Mouse (Mus musculus): Measurements from ENCODE around the gene Gpat3. TPM values are rescaled to one million over a fixed set of nuclear protein-coding genes. Genes with fewer than 3 reads are reported as not detected.

Gene Gpat3
- total RNA-seq (2023) = 3.0 TPM

DNA sequence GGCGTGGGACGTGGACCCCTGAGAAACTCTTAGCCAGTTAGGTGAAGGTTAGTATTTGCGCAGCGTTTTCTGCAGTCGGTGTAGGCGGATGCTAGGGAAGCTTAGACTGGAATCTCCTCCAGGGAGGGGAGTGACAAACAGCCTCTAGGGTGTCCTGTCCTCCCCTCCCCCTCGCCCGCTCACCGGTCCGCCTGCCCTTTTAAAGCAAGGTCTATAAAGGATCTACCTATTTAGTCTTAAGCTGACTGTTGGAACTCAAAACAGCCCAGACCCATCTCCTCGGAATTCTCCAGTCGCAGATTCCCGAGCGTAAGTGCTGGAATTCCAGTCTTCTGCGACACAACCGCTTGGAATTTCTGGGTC lies at the start of gene Gpat3:
TSS of gene Gpat3 (plus strand) at position 229 of the 363 bp plus-strand sequence.

DNA sequence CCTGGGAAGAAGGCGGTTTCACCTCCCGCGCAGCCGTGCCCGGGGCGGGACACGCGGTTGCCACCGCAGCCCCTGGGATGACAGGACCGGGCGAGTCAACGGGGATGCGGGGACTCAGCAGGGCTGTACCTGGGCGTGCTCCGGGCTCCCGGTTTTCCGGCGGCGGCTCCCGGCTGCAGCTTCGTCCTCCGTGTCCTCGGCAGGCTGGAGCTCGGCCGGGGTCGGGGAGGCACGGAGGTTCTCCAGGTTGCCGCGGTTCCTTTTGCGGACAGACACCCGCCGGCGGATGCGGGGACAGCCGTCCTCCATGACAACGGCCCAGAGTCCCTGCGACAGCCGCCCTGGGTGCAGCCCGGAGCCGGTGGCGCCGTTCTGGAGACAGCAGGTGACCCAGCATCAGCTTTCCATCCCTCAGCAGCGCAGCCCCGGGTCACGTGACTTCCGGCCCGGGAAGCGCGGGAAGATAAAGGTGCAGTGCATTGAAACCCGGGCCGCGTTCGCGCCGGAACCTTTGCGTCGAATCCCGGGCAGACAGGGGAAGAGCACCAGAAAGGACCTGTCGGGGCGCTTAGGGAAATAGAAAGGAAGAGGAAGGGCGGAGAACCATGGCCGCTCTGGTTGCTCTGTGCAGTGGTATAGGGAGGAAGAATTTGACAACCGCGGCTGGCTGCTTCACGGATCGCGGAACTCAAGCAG lies 47.2 kb upstream of the Gpat3 start, which contains the start of the genes Helq and Mrps18c:
TSS of gene Helq (minus strand) at position 434 of the 696 bp plus-strand sequence.
TSS of gene Mrps18c (plus strand) at position 463 of the 696 bp plus-strand sequence.

DNA sequence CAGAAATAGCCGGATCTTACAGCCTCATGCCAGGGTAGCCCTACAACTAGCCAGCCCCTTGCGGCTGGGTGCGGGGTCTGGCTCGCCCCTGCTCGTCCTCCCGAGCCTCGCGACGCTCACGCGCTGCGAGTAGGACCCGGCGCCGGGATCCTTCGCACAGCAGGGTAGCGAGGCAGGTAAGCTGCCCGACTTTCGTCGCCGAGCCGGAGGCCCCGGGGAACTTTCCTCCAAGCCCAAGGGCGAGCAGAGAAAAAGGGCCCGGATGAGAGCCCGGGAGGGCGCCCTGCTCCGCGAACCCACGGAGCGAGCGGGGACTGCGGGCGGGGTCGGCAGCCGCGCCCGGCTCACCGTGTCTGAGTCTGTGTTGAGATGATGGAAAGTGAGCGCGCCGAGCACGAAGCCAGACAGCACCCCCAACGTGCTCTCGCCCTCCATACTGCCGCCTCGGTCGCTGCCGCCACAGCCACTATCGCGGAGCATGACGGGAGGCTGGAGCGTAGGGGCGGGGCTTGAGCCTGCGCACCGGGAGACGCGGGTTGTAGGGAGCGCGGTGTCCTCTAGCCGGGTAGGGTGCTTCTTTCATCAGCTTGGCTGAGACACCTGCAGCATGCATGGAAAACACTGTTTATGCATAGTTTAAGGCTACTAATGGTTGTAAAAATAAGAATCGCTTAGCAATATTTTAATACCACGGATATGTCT lies 24.9 kb upstream of the Gpat3 start, which contains the start of gene Abraxas1:
TSS of gene Abraxas1 (minus strand) at position 483 of the 702 bp plus-strand sequence.

Other genes starting within 250 kb of the Gpat3 start
- 33.8 TPM for gene Coq2, start 170.6 kb upstream of the Gpat3 start, total RNA-seq (2023)
- 2.2 TPM for gene Hpse, start 126.0 kb upstream of the Gpat3 start, total RNA-seq (2023)
- gene Helq, start 47.1 kb upstream of the Gpat3 start, total RNA-seq (2023) = 24.3 TPM
- gene Mrps18c, start 47.1 kb upstream of the Gpat3 start, total RNA-seq (2023) = 59.6 TPM
- gene Abraxas1, start 24.7 kb upstream of the Gpat3 start, total RNA-seq (2023) = 16.5 TPM

All from CD4-positive naive resting alpha-beta T cell, adult 57 days (primary cell).